ENCODE assay signal across 9 mouse cellular contexts in genomic region chr4:40014666-40015065, GRCm38 (mm10).
A peak's percentile ranks its signal among the peaks of the same experiment; 100 is the strongest.
DNase-seq lines count a peak whose midpoint lies in the region; ATAC-seq and TF ChIP-seq lines count a peak whose summit lies in the region.
"Had no signal": no experiment of that assay in that cellular context is flagged by ENCODE, and none has a peak within 500 bp of the region (broad histone marks: within the 10 kb centered on the region; RNA-seq: fewer than 3 reads in every experiment).

No protein-coding gene starts in this region.

- DNase-seq in Muller cell, postnatal 12 days (ENCODE audit: inconsistent ontology term) = peak; percentile 73
- DNase-seq in brain, embryonic 14.5 days (ENCODE audit: low read depth) = peak; percentile 94
- peak; percentile 23 for DNase-seq in forebrain, embryonic 10.5 days (ENCODE audit: extremely low spot score, low spot score)
- peak; percentile 52 to 79 for DNase-seq in layer of hippocampus, adult 8-10 months (ENCODE audit: low spot score in 2 of 2)
- DNase-seq in lung, postnatal 25 days (ENCODE audit: low spot score) = peak; percentile 31
- peak; percentile 82 to 88 for DNase-seq in right cerebral cortex, adult 2 months (ENCODE audit: low spot score in 2 of 2)
- DNase-seq in spleen, postnatal 4 days (ENCODE audit: low spot score in 2 of 2) = no peak

- no peak overlapping the region; the same call in 1 of the 2 replicates for H3K9ac ChIP-seq in hindbrain, embryonic 12.5 days
- H3K9ac ChIP-seq: liver, embryonic 15.5 days had no signal

- ATAC-seq in hindbrain, embryonic 12.5 days (ENCODE audit: low FRiP score) = peak; percentile 81

- peak; percentile 77 for TF ChIP-seq CTCF in brain, embryonic 14.5 days (IDR thresholded peaks at IDR 0.05; ENCODE audit: borderline replicate concordance, extremely low read depth, insufficient read depth, insufficient read length)

- H3K4me1 ChIP-seq in forebrain, embryonic 10.5 days = no peaks in the 10 kb centered on the region
- no peaks in the 10 kb centered on the region for H3K4me1 ChIP-seq in hindbrain, embryonic 12.5 days
- H3K4me1 ChIP-seq: liver, embryonic 15.5 days had no signal

- 80% methylated on average over 7 of the region's 7 CpGs for WGBS in forebrain, embryonic 10.5 days
- 44% methylated on average over 7 of the region's 7 CpGs for WGBS in hindbrain, embryonic 12.5 days

- H3K9me3 ChIP-seq in forebrain, embryonic 10.5 days = no peaks in the 10 kb centered on the region
- no peaks in the 10 kb centered on the region for H3K9me3 ChIP-seq in hindbrain, embryonic 12.5 days (replicated peaks)
- H3K9me3 ChIP-seq: liver, embryonic 15.5 days had no signal

- H3K27me3 ChIP-seq in forebrain, embryonic 10.5 days (ENCODE audit: poor library complexity, severe bottlenecking) = no peaks in the 10 kb centered on the region
- no peaks in the 10 kb centered on the region for H3K27me3 ChIP-seq in hindbrain, embryonic 12.5 days
- H3K27me3 ChIP-seq: liver, embryonic 15.5 days had no signal

- H3K27ac ChIP-seq in forebrain, embryonic 10.5 days = no peak overlapping the region
- no peak overlapping the region for H3K27ac ChIP-seq in hindbrain, embryonic 12.5 days
- H3K27ac ChIP-seq: liver, embryonic 15.5 days had no signal

- TF ChIP-seq POLR2A in brain, embryonic 14.5 days (IDR thresholded peaks at IDR 0.05; ENCODE audit: borderline replicate concordance, extremely low read depth, insufficient read depth, insufficient read length, poor library complexity, severe bottlenecking) = no peak

- H3K4me2 ChIP-seq in hindbrain, embryonic 12.5 days (replicated peaks) = peak overlapping the region; percentile 13; the same call in 1 of the 2 replicates
- H3K4me2 ChIP-seq: liver, embryonic 15.5 days had no signal

- H3K36me3 ChIP-seq in forebrain, embryonic 10.5 days (replicated peaks) = no peaks in the 10 kb centered on the region
- no peaks in the 10 kb centered on the region for H3K36me3 ChIP-seq in hindbrain, embryonic 12.5 days
- H3K36me3 ChIP-seq: liver, embryonic 15.5 days had no signal

- no peak overlapping the region for H3K4me3 ChIP-seq in forebrain, embryonic 10.5 days
- H3K4me3 ChIP-seq in hindbrain, embryonic 12.5 days = no peak overlapping the region
- H3K4me3 ChIP-seq: liver, embryonic 15.5 days had no signal

Comparison
In these comparisons a context has a peak if more than half of its experiments do, and no peak if none do; other contexts are left out.
1. DNase-seq: peak in Muller cell, postnatal 12 days (single experiment), brain, embryonic 14.5 days (single experiment), forebrain, embryonic 10.5 days (single experiment), layer of hippocampus, adult 8-10 months (2 of 2), lung, postnatal 25 days (single experiment) and right cerebral cortex, adult 2 months (2 of 2); none in spleen, postnatal 4 days (0 of 2).